Mouse (Mus musculus) cerebellum, postnatal 25 days (tissue): ENCODE data around the gene Gphn.
"Not testable (repeated sequence)": the region's sequence is repeated elsewhere in the genome, so short reads cannot be mapped to it uniquely, and the experiment has no call there.

ENCODE experiments used
- DNase-seq, 2 experiments: peaks; one replicate each; pipeline ENCODE4 v3.0.0; 2021; ENCODE audit warnings: mixed read lengths in 2 of 2

The Gphn gene

DNA sequence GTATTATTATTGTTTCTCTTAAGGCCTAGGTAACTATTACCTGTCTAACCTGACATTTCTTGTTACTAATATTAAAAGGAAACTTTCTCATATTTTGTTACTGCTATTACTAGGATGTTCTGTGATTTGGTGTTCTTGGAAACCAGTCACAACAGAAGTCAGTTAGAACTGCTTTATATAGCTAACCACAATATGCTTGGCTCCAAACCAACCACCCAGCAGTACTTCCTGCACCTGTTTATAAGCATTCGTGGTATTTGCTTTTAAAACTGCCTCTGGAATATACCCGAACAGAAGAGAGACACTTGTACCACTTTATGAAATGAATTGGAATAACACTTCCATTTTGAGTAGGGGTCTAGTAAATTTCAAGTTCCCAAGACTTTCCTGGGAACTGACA lies 130.3 kb downstream of the Gphn start:
- peak in 1 of 2 experiments; percentile 32 for DNase-seq

- no peak for DNase-seq
These were observed 163.1 kb downstream of the Gphn start for GRCm38 (mm10) chr12:78389267-78389666.

DNA sequence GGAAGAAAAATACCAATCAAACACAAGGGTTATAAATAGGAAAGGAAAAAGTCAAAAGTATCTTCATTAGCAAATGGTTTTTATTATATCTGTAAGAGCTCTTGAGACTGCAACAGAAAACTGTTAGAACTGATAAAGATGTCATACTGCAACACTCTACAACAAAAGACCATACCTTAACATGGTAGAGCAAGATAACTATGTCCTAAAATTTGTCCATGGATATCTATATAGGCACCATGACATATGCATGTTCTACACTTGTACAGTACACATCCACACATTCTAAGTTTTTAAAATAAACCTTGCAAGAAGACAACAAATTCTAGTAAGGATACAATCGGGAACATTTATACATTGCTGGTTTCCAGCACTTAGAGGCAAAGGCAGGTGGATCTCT lies 169.1 kb downstream of the Gphn start:
- DNase-seq, result no peak

GRCm38 (mm10) chr12:78407518-78407917 lies 181.3 kb downstream of the Gphn start:
- not testable (repeated sequence) for DNase-seq

DNA sequence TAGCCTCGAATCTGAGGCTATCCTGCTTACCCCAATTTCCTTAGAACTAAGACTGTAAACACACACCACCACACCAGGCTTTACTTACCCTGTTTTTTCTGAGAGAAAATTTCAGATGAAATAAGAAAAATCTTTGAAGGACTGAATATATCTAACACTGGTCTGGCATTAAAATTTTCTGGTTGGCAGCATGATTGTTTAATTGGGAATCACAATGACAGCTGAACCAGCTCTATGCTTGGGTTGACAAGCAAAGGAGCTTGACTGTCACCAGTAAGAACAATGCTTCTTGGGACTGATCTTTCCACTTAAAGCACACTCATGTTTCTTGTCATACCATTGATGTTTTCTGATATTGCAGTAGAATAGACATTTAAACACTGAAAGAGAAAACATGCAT lies 296.0 kb downstream of the Gphn start:
- no peak for DNase-seq

DNA sequence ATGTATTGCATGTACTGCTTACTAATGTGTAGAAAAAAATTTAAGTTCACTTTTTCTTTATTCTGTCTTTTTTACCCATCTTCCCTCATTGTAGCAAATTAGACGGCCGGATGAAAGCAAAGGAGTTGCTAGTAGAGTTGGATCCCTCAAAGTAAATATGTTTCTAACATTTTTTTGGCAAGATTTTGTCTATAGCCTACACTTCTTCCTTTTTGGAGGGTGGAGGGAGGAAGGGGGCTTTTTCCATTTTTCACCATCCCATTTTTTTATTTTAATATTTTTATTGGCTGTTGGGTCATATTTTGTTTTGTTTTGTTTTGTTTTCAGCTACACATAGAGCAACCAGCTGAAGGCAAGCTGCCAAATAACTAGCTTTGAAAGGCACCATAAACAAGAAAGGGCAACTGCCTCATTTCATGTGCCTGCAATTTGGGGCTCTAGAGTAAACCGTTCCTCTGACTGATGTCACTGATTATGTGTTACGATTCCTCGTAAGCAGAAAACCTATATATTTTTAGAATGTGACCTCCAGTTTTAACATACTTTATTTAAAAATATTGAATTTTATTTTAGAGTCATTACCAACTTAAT lies 296.7 kb downstream of the Gphn start:
- DNase-seq, result no peak

- not testable (repeated sequence) for DNase-seq
These were observed 311.4 kb downstream of the Gphn start for GRCm38 (mm10) chr12:78537590-78537989.

GRCm38 (mm10) chr12:78550913-78551312 lies 324.7 kb downstream of the Gphn start:
- no peak for DNase-seq

DNA sequence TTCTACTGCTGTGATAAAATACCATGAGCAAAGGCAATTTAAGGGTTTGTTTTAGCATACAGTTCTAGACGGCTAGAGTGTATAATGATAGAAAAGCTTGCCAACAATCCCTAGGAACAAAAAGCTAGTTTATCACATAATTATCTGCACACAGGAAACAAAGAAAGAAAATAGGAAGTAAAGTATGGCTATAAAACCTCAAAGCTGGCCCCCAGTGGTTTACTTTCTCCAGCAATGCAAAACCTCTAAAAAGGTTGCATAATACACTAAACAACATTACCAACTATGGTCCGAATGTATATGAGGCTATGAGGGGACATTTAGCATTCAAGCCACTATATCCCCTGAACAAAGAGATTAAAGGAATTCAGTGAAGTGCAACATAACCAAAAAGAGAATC lies 405.6 kb downstream of the Gphn start:
- DNase-seq, result no peak

DNA sequence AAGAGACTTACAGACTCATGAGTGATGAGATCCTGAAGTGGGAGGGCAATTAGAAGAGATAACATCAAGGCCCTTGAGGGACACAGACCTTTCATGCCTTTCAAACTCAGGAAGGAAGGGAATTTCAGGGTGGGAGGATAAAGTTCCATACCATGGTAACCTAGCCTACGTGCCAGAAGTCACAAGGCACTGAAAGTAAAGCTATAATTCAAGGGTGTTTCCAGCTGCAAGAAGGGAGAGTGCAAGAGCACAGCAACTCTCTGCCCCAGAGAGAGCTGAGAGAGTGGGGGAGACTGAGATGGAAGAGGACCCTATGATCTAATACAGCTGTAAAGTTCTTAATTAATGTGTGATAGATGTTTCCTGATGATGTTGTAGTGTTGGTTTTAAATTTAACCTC lies 413.3 kb downstream of the Gphn start:
- no peak for DNase-seq

GRCm38 (mm10) chr12:78640086-78640485 lies 413.9 kb downstream of the Gphn start:
- no peak for DNase-seq

DNA sequence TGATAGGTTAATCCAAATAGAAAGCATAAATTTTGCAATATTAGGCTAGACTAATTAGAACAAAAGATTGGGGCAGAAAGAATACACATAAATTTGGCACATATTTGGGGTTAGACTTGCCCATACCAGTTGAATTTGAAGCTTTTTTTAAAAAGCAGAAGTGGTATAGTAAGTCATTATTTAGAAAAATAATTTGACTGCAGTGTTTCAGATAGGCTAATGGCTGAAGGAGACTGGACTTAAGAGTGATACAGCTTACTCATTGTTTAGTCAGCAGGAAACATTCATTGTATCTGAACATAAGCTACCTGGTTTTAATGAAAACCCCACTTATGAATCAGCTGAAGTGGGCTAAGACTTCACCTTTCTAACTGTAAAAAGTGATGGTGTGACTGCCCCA lies 415.0 kb downstream of the Gphn start:
- DNase-seq, result no peak

- no peak for DNase-seq
These were observed 417.5 kb downstream of the Gphn start for GRCm38 (mm10) chr12:78643691-78644090.

GRCm38 (mm10) chr12:78645282-78645681 lies 419.1 kb downstream of the Gphn start:
- DNase-seq, result no peak

DNA sequence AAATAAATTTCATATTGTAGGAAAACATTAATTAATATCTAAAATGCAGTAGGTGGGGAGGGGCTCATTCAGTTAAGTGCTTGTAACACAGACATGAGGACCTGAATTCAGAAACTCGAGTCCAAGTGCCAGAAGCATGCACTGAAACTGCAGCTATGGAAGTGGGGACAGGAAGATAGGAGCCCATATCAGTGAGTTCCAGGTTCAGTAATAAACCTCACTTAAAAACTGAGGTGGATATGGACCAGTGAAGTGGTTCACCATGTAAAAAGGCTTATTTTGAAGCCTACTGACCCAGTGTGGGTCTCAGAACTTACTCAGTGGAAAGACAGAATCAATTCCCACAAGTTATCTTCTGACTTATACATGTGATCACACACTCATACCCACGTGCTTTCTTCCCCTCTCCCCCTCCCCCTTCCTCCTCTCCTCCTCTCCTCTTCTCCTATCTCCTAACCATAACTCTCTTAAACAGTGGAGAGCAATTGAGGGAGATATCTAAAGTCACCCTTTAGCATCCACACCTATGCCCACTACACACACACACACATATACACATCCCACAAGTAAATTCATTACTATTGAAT lies 433.6 kb downstream of the Gphn start:
- no peak for DNase-seq

- no peak for DNase-seq
These were observed 452.1 kb downstream of the Gphn start for GRCm38 (mm10) chr12:78678101-78678806.

DNA sequence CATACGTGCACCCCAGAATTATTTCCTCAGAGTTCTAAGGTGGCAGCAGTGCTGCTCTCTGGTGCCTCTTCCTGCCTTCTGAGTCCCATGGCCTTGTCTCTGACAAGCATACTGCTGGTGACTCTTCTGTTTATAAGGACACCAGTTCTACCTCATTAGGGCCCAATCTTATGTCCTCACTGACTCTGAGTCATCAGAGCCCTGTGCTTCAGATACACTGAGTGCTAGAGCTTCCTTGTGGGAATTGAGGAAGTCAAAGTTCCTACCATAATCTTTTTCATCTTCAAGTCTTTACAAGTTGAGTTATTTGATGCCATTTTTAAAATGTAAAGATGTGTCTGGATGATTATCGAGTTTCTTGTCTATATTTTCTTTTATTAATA lies 452.6 kb downstream of the Gphn start:
- DNase-seq, result no peak

- DNase-seq, result no peak
These were observed 454.9 kb downstream of the Gphn start for GRCm38 (mm10) chr12:78681048-78681447.

DNA sequence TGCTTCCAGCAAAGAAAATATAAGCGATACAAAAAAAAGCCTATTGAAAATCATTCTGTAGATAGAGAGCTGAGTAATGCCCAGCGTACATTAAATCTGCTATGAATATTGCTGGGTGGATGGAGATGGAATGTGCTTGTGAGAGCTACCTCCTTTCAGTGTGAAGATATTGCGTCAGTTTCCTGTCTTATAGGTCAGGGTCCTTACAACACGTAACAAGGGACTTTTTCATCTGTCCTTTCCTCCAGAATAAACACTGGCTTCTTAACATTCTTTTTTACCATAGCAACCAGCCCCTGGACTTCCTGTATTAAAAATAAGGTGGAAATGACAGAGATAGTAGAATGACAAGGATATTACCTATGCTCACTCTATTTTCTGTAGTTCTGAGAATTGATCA lies 456.1 kb downstream of the Gphn start:
- no peak for DNase-seq

DNA sequence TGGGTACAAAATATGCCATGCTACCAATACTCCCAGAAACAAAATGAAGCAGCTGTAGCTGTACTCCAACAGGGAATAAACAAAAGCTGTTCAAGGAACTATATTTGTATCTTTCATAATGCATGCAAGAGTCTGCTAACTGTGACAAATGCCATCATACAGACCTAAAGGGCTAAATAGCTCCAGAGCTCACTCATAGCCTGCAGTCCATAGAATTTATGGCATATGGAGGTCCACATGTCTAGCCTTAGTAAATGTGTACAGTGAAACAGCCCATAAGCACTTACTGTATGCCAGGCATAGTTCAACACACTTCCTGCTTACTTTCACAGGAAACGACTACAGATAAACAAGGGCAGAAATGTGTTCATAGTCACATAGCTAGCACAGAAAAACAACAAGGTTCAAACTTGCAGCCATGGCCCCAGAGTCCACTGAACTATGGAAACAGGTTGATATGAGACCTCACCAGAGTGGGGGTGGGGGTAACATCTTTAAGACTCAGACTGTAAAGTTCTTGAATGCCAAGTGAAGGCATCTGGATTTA lies 459.6 kb downstream of the Gphn start:
- no peak for DNase-seq

GRCm38 (mm10) chr12:78688876-78689275 lies 462.7 kb downstream of the Gphn start:
- no peak for DNase-seq

DNA sequence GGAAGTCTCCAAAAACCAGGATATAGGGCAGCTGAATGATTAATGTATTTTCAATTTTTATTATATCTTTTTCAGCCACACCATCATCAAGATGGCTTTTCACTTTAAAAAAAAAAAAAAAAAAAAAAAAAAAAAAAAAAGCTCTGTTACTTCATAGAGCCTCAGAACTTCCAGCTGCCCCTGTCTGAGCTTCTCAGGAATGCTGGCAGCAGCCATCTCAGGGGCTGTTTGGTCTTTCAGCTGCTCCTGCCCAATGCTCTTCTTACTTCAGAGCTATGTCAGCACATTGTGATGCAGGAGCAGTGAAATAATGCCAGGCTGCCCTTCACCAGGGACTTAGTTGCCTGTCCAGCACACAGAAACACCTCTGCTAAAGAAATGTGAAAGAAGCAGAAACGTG lies 465.1 kb downstream of the Gphn start, which contains the start of gene Fam71d:
Gene Fam71d (plus strand): TSS at position 211 of the 400 bp plus-strand sequence.
- no peak for DNase-seq

- DNase-seq, result no peak
These were observed 467.1 kb downstream of the Gphn start for GRCm38 (mm10) chr12:78693281-78693680.

DNA sequence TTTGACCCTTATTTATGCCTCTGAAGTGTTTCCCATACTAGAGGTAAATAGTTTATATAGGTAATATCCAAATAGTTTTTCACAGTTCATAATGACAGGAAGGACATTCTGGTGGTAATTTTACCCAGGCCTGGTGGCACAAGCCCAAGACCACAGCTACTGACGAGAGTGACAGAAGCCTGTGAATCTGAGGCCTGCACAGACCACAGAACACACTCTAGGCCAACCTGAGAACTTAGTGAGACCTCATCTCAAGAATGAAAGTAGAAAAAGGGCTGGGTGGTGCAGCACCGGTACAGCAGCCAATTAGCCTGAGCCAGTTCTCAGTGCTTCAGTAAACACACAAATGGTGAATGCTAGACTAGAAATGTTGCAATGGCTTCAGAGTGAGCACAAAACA lies 491.6 kb downstream of the Gphn start:
- DNase-seq, result no peak
